Mouse (Mus musculus): ENCODE measurements around the gene Slc8a2.

Slc8a2 gene

DNA sequence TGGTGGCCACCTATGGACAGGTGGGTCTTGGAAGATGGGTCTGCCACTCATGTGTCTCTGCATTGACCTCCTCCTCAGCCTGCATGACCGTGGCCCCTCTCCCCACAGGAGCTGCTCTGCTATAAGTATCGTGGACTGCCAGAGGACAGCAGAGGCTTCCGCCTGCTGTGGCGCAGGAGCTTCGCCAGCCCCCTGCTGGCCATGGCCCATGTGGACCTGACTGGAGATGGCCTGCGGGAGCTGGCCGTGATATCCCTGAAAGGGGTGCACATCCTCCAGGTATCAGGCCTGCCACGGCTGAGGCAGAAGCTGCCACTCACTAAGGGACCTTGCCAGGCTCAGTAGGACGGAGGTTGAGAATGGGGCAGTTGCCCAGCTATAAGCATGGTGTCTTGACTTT is 3.8 kb upstream of the Slc8a2 start:
- no peak for DNase-seq (ENCODE audit: low spot score in 2 of 2)

DNA sequence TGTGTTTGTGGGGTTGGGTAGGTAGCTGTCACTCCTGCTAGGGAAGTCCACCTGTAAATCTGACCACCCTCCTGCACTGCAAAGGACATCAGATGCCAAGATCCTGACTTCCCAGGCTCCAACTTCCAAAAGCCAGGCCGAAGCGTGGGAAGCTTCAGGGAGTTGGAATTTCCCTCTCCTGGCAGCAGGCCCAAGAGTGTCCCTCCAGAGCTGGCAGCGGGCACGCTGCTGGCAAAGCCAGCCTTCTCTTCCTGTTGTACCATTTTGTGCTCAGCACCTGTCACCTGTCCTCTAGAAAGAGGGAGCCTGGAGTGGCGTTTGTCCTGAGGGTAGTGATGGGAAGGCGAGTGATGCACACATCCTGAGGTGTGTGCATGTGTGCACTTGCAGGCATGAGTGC is 1.3 kb upstream of the Slc8a2 start:
- no peak for DNase-seq (ENCODE audit: low spot score in 2 of 2)

- no peak for DNase-seq (ENCODE audit: low spot score in 2 of 2)
These were observed 727 bp upstream of the Slc8a2 start for GRCm38 (mm10) chr7:16128899-16129298.

DNA sequence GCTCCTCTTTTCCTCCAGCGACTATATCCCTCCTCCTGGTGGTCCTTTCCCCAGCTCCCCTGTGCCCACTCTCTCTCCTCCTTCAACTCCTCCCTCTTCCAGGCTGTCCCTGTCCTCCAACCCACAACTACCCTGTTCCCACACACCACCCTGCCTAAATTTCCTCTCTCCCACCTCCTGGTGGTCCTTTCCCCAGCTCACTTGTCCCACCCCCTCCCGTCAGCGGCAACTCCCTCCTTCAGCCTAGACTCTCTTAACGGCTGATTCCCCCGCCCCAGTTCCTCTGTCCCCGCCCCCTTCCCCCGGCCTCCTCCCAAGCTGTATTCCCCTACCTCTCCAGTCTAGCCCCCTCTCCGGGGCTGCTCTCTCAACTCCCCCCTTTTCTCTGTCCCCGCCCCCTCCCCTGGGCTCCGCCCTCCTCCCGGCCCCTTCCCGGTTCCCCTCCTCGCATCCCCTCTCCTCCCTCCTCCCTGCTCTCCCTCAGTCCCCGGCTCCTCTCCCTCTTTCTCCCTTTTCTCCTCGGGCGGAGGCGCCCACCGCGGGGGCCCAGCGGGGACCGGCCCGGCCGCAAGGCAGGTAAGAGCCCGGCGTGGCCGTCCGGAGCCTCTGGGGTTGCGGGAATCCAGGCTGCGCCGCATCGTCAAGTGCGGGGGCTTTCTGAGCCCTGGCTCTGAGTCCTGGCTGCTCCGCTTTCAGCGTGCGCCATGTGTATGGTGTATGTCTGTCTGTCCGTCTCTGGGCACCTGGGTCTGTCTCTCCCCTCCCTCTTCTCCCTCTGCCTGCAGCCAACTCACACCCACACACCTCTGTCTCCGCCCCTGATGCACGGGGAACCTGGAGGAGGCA is 443 bp downstream of the Slc8a2 start:
- DNase-seq (ENCODE audit: low spot score in 2 of 2) = no peak

- no peak for DNase-seq (ENCODE audit: low spot score in 2 of 2)
These were observed 1.5 kb downstream of the Slc8a2 start for GRCm38 (mm10) chr7:16130956-16131634.

GRCm38 (mm10) chr7:16132161-16132581 is 2.5 kb downstream of the Slc8a2 start:
- no peak for DNase-seq (ENCODE audit: low spot score in 2 of 2)

DNA sequence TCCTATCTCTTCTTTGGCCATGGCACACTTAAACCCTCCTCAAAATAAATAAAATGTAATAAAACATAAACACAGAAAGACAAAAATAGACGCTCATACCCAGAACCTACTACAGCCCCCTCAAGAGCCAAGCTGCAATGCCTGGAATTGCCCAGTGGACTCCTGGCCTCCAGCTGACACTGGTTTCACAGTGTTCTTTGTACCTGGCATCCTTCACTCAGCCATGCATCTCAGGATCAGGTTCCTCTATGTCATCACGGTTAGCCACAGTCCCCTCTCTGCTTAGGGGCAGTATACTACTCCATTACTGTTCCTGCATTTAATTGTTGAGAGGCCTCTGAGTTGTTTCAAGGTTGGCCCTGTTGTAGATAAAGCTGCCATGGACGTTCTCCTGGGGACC is 3.3 kb downstream of the Slc8a2 start:
- no peak for DNase-seq (ENCODE audit: low spot score in 2 of 2)

DNA sequence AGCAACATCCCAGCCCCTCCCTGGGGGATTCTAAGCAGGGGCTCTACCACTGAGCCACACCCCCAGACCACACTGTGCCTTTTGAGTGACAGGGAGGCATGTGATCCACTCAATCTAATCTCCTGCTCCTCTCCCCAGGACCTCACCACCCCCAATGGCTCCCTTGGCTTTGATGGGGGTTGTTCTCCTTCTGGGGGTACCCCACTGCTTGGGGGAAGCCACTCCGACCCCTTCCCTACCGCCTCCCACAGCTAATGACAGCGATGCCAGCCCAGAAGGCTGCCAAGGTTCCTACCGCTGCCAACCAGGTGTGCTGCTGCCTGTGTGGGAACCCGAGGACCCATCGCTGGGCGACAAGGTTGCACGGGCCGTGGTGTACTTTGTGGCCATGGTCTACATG is 4.1 kb downstream of the Slc8a2 start:
- no peak for DNase-seq (ENCODE audit: low spot score in 2 of 2)

- no peak for DNase-seq (ENCODE audit: low spot score in 2 of 2)
These were observed 5.3 kb downstream of the Slc8a2 start for GRCm38 (mm10) chr7:16134951-16135392.

- no peak for DNase-seq (ENCODE audit: low spot score in 2 of 2)
These were observed 17.1 kb downstream of the Slc8a2 start for GRCm38 (mm10) chr7:16146489-16147410.

- peak in 1 of 2 experiments; percentile 21 for DNase-seq (ENCODE audit: low spot score in 2 of 2)
These were observed 18.0 kb downstream of the Slc8a2 start for GRCm38 (mm10) chr7:16147643-16148042.

DNA sequence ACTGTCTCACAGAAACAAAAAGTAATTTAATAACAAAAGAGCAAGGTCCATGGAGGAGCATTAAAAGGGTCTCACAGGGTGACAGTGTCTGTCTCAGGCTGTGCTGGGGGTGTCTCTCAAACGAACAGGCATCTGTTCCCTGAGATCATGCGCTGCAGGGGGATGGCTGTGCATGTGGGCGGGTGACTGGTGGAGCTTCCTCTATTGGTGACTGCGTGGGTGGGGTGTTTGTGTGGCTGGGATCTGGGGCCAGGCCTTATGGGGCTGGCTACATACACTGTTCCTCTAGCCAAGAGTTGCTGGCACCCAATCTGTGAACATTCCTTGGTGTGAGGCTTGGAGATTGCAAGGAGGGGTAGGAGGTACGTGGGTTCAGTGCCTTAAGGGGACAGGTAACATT is 19.6 kb downstream of the Slc8a2 start:
- peak in 1 of 2 experiments; percentile 11 for DNase-seq (ENCODE audit: low spot score in 2 of 2)

DNA sequence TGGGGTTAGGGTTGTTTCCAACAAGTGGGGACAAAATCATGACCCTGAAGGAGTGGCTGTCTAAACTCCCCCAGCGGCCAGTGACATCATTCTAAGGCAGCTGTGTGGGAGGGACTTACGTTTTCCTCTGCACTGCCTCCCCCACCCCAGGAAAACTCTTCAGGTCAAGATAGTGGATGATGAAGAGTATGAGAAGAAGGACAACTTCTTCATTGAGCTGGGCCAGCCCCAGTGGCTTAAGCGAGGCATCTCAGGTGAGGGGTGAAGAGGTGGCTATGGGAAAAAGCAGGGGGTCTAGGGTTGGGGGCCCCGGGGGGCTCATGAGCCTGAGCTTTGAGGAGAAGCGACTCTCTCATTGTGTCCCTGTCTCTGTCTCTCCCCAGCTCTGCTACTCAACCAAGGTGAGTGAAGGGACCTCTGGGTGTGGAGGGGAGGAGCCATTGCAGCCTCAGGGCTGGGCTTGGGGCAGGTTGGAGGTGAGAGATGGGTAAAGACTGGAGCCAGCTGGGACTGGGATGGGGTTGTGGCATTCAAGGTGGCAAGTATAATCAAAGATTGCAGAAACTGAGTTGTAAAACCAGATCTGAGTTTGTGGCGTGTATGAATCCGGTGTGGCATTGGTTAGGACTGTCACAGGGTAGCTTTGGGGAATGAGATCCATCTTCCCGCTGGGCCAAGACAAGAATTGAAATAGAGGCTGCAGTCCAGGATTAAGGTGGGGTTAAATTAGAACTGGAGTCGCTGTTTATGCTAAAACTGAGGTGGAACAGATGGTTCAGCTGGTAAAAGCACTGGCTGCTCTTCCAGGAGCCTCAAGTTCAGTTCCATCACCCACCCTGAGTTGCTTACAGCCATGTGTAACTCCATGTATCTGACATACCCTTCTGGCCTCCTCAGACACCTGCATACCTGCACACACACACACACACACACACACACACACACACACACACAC is 20.8 kb downstream of the Slc8a2 start:
- DNase-seq (ENCODE audit: low spot score in 2 of 2) = no peak

DNA sequence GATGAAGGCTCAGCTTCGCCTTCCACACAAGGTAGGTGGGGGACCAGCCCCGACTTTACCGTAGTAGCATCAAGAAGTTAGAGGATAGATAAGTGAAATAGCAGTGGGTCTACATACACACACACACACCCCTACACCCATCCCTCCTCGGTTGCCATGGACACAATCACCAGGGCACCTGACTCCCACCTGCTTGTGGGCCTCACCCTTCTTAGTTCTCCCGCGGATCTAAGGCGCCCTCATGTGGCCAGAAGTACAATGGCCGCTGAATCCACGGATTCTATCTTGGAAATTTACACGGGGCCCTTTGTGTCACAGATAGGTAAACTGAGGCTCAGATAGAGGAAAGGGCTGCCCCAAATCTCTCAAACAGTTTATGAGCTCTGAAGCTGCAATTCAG is 23.9 kb downstream of the Slc8a2 start:
- peak in 1 of 2 experiments; percentile 48 for DNase-seq (ENCODE audit: low spot score in 2 of 2)

- DNase-seq (ENCODE audit: low spot score in 2 of 2) = no peak
These were observed 25.7 kb downstream of the Slc8a2 start for GRCm38 (mm10) chr7:16155132-16155872.

GRCm38 (mm10) chr7:16156105-16156714 is 26.6 kb downstream of the Slc8a2 start:
- DNase-seq (ENCODE audit: low spot score in 2 of 2) = no peak

GRCm38 (mm10) chr7:16158735-16159134 is 29.1 kb downstream of the Slc8a2 start:
- no peak for DNase-seq (ENCODE audit: low spot score in 2 of 2)

DNA sequence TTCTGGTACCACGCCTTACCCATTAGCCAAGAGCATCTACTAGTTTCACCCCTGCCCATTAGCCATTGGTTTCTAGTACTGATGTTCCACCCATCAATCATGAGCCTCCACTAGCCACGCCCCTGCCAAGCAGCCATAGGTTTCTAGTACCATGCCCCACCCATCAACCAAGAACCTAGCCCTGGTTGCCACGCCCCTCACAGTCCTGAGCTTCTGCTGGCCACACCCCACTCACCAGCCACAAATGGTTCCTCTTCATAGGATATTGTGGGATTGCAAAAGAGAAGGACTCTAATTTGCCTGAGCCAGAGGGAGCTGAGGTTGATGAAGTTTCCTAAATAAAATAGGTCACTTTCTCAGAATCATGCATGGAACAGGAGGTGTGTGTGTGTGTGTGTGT is 31.1 kb downstream of the Slc8a2 start:
- DNase-seq (ENCODE audit: low spot score in 2 of 2) = no peak

DNA sequence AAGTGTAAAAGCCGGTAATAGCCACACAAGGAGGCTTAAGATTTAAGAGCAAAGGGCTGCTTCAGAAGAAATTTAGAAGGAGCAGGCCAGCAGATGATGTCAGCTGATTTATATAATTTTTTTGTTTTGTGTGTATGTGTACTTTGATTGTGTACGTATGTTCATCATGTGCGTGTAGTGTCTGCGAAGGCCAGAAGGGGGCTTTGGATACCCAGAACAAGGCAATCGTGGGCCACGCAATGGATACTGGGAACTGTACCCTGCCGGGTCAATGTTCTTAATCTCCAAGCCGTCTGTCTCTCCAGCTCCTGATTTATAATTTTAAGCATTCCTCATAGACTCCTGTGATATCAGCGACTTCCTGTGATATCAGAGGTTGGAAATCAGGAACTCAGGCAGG is 31.7 kb downstream of the Slc8a2 start:
- DNase-seq (ENCODE audit: low spot score in 2 of 2) = no peak

DNA sequence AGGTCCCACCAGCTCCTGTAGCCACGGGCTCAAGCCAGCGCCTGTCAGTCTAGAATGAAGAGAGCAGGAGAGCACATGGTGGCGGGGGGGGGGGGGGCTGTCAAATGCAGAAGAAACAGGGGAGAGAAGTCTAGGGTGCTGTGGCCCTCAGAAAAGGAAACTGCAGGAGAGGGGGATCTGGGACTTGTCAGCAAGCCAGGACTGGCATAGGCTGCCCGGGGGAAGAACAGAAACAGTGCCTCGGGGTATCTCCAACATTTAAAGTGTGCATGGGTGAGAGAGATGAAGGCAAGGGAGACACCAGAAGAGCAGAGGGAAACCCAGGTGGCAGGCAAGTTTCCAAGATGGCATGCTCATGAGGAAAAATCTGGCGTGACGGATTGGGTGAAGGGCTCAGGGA is 32.4 kb downstream of the Slc8a2 start:
- DNase-seq (ENCODE audit: low spot score in 2 of 2) = no peak
